Mouse (Mus musculus) spleen, embryonic (tissue): ENCODE results near the gene Tmprss4.

Experiments
- CTCF ChIA-PET: fragments of 350-600 bp; sonication (Branson Sonifier 250); formaldehyde crosslinking; loops from one replicate; lab custom pipeline; 2022; lab: Charles Lee

Tmprss4 gene

GRCm38 (mm10) chr9:45203797-45204410 is at the start of gene Tmprss4:
Tmprss4 (minus strand) TSS chr9:45204092.
- CTCF ChIA-PET: no interaction called here

DNA sequence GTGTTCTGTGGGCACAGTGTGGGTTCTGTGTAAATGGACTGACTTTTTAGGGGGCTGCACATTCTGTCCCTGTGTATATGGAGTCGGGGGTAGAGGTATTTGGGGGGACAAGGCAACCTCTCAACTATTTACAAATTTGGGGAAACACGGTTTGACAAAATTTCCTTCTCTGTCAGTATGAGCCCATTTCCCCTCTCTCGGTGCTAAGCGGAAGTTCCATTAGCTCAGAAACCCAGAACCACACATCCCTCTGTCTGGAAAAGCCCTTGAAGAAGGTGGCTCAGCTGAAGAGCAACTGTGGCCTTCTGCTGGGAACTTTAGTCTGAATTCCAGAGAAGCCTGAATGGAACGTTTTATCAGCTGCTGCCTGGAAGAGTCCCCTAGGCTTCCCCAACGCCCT is 48.5 kb upstream of the Tmprss4 start:
- CTCF ChIA-PET: no interaction called here

DNA sequence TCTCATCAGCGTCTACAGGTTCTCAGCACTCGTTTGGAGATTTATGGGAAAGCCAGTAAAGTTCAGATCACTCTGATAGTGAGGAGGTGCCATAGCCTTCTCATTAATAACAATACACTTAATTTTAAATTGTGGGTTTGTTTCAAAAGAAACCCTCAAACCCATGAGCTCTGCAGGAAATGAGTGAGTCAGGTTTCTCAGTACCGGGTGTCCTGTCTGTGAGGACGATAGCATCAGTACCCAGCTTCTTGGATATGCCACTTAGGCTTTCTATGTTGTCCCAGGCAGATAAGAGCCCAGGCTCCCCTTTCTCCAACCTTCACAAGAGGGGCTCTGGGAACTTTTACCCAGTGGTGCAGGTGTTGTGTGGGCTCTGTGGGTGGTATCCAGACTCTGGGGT is 48.1 kb upstream of the Tmprss4 start:
- CTCF ChIA-PET: no interaction called here

- CTCF ChIA-PET: interaction anchor here (0.5 to 1.9 kb wide), 4 partner anchors 12 to 48 kb away, joined by 3 to 6 read pairs (median 3); no protein-coding TSS in a partner anchor
Observed at GRCm38 (mm10) chr9:45251281-45251680, 47.4 kb upstream of the Tmprss4 start.

DNA sequence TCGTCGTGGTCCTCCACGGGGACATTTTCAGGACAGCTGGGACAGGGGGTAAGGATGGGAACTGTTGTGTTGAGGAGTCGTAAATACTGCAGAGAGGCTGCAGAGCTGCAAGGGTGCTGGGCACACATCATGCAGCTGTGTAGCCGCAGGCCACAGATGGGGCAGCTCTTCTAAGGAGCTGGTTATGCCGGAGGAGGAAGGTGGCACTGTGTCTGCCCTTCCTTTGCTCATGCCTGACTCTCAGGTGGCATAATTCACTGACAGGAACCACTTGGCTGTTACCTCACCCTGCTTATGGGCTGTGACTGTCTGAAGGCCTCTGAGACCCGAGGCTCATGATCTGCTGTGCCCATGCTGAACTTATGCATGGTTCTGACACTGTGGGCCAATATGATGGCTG is 46.4 kb upstream of the Tmprss4 start:
- CTCF ChIA-PET: interaction anchor here (1.0 to 1.9 kb wide), 3 partner anchors 9 to 15 kb away, joined by 3 to 6 read pairs (median 3); no protein-coding TSS in a partner anchor

- CTCF ChIA-PET: no interaction called here
Observed at GRCm38 (mm10) chr9:45247536-45247935, 43.6 kb upstream of the Tmprss4 start.

GRCm38 (mm10) chr9:45246060-45246459 is 42.2 kb upstream of the Tmprss4 start:
- CTCF ChIA-PET: no interaction called here

- CTCF ChIA-PET: no interaction called here
Observed at GRCm38 (mm10) chr9:45245432-45245831, 41.5 kb upstream of the Tmprss4 start.

DNA sequence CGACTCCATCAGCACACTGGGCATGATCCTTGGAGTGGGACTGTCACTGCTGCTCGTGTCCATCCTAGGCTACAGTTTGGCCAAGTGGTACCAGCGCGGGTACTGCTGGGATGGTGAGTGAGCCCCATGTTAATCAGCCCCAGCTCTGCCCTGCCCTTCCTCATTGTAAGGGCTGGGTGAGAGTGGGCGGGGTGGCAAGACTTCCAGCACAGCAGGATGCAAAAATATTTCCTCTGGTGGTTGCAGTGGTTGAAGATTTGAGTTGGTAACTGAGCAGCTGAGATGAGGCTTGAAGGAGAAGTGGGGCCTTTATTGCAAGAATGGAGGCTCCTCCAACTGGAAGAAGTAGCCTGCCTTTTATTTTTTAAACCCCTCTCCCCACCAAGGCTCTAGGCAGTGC is 37.5 kb upstream of the Tmprss4 start:
- CTCF ChIA-PET: interaction anchor here (0.7 kb wide), 1 partner anchor 53 kb away, joined by 7 read pairs; no protein-coding TSS in a partner anchor

DNA sequence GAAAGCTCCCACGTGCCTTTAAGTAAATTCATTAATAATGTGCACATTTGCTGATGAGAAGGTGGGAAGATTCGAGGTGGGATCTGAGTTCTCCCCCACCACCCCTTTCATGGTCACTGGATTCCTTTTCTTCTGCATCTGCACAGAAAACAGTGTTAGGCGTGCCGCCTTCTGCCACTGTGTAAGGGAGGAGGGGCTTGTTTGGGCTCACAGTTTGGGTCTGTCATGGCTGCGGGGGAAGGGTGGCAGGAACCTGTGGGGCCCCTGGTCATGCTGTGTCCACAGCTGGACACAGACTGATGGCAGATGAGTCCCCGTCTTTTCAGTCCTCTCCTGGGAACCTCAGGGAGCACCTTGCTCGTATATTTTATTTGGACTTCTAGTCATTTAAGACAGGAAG is 32.9 kb upstream of the Tmprss4 start:
- CTCF ChIA-PET: interaction anchor here (0.6 to 1.2 kb wide), 2 partner anchors 152 to 180 kb away, joined by 3 to 5 read pairs; no protein-coding TSS in a partner anchor

DNA sequence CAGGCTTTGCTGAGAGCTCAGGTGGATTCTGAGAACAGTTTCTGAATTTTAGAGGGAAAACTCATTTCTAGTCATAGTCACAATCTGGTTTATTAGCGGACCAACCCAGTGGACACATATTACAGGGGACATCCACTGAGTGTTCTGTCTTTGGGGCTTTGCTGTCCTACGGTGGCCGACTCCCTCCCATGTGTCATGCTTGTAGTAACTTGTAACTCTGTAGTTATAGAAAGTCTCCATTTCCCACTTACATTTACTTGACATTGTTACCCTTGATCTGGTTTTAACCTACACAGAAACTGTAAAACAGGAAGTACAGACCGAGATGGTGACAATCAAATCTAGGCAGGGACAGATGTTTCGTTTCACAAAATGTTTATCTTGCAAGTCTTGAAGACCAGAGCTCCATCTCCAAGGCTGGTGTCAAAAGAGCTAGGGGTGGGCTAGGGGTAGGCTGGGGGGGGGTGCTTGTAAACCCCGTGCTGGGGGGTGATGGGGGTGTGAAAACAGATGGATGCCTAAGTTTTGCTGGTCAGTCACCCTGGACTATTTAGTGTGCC is 31.9 kb upstream of the Tmprss4 start:
- CTCF ChIA-PET: interaction anchor here (0.8 to 1.2 kb wide), 6 partner anchors 14 to 171 kb away, joined by 3 to 13 read pairs (median 4); no protein-coding TSS in a partner anchor

GRCm38 (mm10) chr9:45229359-45229758 is 25.5 kb upstream of the Tmprss4 start:
- CTCF ChIA-PET: no interaction called here

GRCm38 (mm10) chr9:45221567-45221966 is 17.7 kb upstream of the Tmprss4 start:
- CTCF ChIA-PET: interaction anchor here (0.9 to 1.5 kb wide), 4 partner anchors 14 to 1114 kb away, joined by 3 to 6 read pairs (median 4); partner anchors contain the start of gene C1qtnf5

- CTCF ChIA-PET: no interaction called here
Observed at GRCm38 (mm10) chr9:45219644-45220043, 15.8 kb upstream of the Tmprss4 start.

DNA sequence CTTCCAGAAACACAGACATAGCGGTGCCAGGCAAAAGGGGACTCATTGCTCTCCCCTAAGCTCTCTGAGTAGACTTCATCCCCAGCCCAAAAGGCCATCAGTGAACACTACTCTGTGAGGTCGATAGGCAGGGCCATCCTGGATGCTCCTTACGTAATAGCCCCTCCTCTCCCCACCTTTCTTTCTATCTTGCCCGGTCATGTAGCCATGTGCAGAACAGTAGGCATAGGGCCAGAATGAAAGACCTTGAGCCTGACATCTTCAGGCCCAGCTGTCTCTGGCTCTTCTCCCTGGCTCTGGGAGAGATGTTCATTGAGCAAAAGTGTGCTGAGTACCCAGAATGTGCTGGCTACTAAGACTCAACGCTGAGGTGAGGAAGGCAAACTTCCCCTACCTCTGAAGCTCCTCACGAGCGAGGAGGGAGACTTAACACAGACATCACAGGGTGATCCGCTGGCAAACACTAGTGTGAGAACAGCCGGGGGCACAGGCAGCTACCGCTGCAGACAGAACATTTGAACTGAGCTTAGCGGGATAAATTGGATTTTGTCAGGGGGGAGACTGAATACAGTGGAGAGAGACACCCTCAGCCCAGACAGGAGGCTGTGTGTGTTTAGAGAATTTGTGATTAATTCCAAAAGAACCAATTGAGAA is 11.8 kb upstream of the Tmprss4 start:
- CTCF ChIA-PET: no interaction called here

DNA sequence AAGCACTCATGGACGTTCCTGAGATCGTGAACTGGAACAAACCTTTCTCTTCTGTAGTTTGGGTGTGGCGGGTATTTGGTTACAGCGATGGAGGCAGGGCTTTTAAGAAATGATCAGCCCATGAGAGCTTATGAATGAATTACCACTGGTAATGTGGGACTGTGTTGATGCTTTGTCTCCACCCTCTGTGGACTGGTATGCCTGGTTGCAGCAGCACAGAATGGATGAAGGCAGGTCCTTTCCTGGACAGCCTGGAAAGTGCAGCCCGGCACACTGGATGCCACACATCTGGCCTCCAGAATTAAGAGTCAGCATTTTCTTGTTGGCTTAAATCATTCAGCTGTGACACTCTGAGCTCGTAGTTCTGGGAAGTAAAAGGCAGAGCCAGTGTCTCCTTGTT is 8.1 kb upstream of the Tmprss4 start:
- CTCF ChIA-PET: no interaction called here

DNA sequence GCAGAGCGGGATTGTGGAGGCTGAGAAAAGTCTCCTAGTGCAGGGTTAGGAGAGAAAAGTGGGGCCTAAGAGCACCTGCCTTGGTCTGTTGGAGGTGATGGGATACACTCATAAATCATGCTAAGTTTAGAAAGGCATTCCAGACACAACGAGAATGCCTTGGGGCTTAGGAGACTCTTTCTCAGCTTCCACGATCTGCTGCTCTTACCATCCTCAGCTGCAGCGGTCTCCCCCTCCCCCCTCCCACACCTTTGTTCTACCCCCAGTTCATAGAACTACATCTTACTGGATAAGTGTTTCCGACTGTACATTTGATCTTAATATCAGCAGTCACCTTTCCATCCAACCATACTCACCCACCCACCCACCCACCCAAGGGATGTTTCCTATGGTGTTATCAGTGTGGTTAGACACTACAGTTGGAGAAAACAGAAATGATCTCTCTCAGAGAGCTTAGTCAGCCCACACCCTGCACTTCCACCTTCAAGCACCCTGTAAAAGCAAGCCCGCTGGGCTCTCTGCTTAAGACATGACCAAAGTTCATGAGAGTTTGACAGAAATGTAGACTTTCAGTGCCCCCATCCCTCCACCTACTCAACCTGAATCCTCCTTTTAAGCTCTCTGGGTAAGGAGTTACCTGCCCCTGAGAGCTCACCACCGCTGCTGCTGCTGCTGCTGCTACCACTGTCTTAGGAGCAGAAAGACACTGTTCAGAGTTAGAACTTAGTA is 3.3 kb upstream of the Tmprss4 start:
- CTCF ChIA-PET: interaction anchor here (0.6 kb wide), 1 partner anchor 9 kb away, joined by 4 read pairs; no protein-coding TSS in a partner anchor

DNA sequence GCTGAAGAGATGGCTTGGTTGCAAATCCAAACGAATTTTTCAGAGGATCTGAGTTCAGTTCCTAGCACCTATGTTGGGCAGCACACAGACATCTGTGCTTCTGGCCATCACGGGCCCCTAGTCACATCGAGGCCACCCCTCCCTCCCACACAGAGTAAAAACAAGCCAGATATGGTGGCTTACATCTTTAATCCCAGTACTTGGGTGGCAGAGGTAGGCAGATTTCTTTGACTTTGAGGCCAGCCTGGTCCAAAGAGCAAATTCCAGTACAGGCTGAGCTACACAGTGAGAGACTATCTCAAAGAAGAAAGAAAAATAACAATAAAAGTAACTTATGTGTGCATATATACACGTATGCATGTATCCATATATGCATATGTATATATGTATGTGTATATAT is 2.2 kb upstream of the Tmprss4 start:
- CTCF ChIA-PET: interaction anchor here (0.5 kb wide), 1 partner anchor 77 kb away, joined by 3 read pairs; no protein-coding TSS in a partner anchor

- CTCF ChIA-PET: no interaction called here
Observed at GRCm38 (mm10) chr9:45205143-45205542, 1.3 kb upstream of the Tmprss4 start.

- CTCF ChIA-PET: no interaction called here
Observed at GRCm38 (mm10) chr9:45202021-45202798, 1.7 kb downstream of the Tmprss4 start.
